Mouse (Mus musculus): ENCODE measurements at regions not wholly inside any gene's neighbourhood (a gene's known extent, or its start where the extent isn't known, plus 50 kb on each side); places are given as distances from the start of the nearest gene placed in this dataset.

DNA sequence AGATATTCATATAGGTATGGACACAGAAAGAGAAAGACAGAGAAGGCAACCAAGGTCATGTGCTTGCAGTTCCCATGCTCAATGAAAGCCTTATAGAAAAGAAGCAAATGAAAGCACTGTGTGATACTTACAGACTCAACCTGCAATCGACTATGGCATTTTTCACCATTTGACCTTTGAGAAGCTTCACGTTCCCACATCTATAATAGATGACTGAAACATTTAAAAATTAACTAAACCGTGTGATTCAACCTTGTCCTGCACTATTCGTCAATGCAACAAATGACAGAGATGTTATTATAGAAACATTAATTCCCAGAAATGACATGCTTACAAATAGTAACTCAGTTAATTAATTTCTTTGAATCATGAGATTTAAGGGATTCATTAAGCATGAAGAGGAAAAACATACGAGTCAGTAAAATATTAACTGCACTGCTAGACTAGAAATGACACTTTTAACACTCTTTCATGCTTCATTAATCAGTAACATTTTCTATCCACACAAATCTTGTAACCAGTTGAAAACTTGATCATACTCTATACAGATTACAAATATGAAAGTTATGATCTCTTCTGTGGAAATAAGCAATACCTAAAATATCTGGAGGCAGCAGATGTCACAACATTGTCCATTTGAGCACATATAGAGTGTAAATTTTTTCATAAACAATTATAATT, 545.2 kb upstream of the N6amt1 start:
- DNase-seq (ENCODE audit: low spot score) = no peak

DNA sequence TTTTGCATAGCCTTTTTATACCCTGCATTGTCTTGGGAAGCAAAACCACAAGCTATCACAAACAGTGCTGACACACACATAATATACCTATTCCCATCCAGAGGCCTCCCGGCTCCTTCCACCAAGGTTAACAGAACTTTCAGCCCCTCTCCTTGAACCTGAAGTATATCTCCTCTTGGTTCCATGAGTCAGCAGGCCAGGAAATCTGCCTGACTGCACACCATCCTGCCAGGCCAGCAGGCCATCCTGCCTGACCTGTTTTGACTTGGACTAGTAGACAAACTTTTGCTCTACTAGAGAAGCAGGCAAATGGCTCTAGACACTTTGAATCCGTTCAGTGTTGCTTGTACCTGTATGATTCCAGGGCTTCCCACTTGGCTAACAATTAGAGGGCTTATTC, 547.6 kb upstream of the N6amt1 start:
- no peak for DNase-seq (ENCODE audit: low spot score)

DNA sequence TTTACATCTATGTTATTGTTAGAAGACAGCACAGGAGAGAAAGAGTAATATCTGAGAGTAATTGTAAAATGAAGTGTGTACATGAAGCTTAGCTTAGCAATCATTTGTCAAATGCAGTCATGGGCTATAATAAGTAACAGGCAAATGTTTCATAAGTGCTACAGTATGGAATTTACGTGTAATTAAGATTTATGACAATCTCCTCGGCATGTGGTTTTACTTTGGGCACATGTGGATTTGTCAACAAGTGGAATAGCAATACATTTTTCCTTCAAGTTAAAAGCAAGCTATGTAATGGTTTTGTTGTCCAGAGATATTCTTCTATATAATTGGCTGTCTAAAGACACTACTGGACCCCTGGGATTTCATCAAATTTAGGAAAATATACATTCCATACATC, 577.9 kb upstream of the N6amt1 start:
- no peak for DNase-seq (ENCODE audit: low spot score)

DNA sequence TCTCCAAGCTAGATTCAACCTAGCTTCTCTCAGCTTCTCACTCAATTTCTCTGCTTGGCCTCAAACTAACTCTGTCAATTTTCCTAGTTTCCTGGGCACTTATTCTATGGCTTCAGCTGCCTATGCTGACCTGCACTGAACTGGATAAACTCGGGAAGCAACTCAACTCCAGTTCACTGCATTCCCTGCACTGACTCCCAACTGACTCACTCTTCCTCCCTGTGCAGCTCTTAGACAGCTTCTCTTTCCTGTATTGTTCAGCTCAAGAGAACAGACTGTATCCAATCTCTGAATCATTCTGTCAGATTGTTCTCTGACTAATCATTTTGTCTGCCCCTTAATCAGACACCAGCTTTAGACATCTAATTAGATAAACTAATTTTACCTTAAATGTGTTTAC, 581.4 kb upstream of the N6amt1 start:
- DNase-seq (ENCODE audit: low spot score) = no peak

DNA sequence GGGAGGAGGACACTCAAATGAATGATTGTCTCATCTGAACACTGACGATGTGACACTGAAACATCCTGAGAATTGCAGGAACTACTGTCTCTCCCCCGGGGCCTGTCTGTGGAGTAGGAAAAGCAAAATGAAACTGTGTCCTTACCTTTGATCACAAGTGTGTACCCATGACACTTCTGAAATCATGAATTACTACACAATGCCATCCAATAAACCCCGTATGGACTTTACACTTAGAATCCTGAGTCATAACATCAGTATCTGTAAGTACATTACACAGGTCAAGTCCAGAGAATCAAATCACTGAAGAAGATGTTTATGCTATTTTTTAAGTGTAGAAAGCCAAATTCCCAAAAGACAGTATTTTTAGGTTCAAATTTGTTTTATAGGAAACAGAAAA, 585.1 kb upstream of the N6amt1 start:
- no peak for DNase-seq (ENCODE audit: low spot score)

DNA sequence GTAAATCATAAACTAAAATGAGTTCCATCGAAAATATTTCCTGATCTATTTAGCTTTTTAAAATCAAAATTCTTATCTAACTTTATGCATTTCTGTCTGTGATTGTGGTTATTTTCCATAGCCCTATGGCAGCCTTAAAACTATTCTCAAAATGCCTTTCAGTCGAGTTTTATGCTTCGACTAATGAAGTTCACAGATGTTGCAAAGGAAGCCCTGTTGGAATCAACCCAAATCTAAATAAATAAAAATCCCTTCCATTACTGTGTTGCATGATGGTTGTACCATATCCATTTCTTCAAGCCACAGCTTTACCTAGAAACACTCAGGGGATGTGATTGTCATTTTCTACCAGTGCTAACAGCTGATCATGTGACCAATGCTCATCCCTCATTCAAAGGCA, 585.6 kb upstream of the N6amt1 start:
- no peak for DNase-seq (ENCODE audit: low spot score)

DNA sequence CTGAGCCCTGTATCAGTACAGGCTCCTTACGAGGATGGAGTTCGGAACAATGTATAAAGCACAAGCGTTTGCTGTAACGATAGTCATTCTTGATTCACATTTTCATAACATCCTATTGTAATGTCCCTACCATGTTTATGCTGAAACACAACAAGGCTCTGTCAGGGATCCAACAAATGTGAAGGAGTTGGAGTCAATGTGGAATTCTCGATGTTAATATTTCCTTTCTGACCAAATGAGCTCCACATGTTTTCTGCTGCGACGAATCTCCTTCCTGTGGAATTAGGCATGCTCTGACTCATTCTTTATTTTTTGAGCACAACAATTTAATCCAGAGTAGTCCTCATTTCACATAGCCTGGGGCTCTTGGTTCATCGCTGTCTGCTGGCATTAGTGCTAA, 588.0 kb upstream of the N6amt1 start:
- DNase-seq (ENCODE audit: low spot score) = no peak

DNA sequence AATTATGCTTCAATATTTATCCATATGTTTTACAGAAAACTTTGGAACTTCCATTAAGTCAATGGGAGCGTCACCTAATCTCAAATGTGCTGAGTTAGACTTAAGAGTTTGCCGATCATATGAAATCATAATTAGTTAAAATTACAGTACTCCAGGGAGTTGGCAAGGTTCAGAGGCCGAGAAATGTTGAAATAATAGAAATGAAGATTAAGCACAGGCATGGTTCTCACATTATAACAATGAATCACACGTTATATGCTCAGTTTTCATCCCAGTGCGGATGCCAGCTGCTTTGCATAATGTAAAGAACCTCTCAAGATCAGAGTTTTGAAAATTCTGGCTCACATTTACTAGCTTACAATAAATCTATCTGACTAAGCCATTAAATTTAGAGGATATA, 612.7 kb upstream of the N6amt1 start:
- no peak for DNase-seq (ENCODE audit: low spot score)

DNA sequence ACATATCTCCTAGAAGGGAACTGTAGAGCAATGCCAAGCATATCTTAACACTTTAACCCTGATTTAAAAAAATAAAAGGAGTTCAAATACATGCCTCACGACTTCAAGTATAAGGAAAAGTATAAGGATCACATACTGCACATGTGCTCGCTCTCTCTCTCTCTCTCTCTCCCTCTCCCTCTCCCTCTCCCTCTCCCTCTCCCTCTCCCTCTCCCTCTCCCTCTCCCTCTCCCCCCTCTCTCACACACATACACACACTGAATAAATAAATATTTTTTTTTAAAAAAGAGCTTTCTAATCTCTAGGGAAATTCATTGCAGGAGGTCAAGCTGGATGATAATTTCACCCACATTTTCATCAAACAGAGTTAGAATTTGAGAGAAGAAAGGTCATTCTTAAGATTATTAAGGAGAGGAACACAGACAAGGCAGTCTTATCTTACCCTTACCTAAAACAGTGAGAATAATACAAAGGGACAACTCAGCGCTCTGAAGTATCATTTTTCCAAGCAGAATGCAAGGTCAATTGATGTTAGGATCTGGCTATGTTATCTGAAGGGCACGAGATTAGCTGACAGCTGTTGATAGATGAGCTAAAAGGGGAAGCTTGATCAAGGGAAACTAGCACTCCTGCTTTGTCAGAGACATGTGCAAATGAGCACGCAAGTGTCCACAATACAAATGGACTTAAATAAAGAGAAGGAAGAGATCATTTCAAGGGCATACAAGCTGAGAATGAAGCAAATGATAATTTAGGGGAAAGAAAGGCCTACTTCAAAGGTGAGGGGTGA, 634.8 kb upstream of the N6amt1 start:
- DNase-seq (ENCODE audit: low spot score) = no peak

DNA sequence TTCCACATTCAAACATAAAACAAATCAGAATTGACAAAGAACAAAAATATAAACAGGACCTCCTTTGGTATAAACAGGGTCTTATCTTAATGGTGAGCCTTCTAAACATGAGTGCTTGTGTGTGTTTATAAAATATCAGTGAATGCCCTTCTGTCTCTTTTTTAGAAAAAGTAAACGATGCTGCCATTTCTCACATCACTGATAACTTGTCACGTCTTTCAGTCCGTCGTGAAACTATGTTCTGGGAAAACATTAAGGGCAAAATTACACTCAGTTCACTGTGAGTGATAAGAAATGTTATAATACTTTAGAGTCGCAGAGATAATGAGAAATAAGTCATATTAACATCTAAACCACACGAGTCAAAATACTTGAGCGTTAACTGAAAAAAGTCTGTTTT, 635.6 kb upstream of the N6amt1 start:
- DNase-seq (ENCODE audit: low spot score) = no peak

DNA sequence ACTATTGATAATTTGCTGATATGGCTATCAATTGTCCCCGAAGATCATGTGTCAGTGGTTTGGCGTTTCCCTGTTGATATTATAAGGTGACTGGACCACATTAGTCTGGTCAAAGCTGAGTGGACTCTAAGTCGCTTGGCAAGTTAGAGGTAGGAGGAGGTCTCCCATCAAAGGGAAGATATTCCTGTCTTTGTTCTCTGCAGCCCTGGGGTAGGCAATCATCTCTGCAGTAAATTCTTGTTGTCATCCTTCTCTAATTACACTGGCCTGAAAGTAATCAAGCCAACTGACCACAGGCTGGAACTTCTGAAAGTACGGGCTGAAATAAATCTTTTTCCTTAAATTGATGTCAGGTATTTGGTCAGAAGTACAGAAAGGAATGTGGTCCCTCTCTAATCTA, 652.3 kb upstream of the N6amt1 start:
- DNase-seq (ENCODE audit: low spot score) = no peak

DNA sequence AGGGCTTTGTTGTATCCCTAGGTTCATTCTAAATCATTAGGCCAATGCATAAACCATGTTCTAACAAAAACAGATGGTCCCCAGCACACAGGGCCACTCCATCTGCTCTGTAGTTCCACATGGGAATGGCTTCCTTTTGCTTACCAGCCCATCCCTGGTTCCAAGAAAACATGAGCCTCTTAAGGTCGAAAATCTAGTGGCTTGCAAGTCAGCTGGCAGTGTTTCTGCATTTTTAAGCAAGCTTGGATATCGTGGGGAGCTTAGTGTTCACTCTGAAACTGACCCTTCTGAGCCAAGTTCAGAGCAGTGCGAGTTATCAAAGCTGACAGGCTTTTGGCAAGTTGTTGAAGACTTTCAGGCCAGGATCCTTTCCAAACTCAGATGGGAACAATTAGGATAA, 659.5 kb upstream of the N6amt1 start:
- peak; percentile 33 for DNase-seq (ENCODE audit: low spot score)

DNA sequence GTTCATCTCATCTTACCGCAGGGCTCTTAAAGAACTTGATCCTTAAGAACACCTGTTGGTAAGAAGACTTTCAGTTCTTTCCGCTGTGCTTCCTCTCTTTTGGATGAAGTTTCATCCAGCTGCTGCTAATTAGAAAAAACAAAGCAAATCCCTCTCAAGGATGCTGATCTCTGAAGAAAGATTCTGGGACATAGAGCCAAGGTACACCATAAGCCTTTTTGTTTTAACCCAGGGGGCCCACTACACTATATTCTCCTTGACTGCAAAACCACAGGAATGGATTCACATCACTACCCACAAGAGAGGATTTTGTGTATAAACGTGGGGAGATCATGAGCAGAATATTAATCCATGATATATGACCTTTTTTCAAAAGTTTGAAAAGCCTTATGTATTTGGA, 694.8 kb upstream of the N6amt1 start:
- no peak for DNase-seq (ENCODE audit: low spot score)

DNA sequence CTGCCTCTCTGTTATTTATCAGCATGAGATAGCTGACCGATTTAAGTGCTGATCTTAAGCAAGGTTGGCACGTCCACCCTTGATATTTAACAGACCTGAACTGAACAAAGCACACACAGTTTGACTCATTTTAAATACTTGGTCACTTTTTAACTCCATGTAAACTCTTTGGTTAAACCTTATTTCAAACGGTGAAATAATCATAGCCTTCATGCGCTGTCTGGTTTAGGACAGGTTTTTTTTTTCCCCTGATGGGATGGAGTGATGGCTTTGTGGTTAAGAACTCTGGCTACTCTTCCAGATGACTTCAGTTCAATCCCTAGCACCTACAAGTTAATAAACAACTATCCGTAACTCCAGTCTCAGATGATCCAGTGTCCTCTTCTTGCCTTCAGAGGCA, 706.7 kb upstream of the N6amt1 start:
- DNase-seq (ENCODE audit: low spot score) = no peak

DNA sequence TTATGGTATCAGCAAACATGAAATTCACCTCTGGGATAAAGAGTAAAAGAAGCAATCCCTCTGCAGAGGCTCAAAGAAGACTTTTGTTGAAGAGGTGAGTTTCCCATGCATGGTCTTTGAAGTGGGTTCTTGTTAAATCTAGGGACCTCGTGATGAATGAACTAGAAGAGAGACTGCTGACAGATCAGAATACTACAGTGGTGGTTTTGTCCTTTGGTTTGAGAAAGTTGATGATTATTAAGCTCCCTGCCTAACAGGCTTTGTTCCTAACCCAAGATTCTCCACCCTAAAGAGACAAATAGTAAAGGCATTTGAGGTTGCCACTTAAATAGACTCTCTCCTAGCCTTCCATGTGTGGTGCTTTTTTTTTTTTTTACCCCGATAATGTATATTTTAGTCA, 707.2 kb upstream of the N6amt1 start:
- DNase-seq (ENCODE audit: low spot score) = no peak

DNA sequence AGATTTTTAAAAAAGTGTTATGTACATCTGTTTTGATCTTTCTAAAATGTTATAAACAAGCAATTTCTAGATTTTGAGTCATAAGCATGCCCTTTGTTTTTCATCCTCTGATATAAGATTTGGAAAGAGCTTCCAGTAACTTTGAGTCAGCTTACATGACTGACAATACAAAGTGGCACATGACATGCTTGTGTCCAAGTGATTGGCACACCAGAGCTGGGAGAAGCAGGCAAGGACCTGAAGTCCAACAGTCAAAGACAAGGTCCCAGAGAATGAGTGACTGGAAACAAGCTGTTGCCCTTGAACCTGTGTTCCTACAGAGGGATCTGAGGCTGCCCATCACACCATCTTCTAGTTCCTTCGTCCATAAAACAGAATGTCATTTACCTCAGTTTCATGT, 708.5 kb upstream of the N6amt1 start:
- no peak for DNase-seq (ENCODE audit: low spot score)

DNA sequence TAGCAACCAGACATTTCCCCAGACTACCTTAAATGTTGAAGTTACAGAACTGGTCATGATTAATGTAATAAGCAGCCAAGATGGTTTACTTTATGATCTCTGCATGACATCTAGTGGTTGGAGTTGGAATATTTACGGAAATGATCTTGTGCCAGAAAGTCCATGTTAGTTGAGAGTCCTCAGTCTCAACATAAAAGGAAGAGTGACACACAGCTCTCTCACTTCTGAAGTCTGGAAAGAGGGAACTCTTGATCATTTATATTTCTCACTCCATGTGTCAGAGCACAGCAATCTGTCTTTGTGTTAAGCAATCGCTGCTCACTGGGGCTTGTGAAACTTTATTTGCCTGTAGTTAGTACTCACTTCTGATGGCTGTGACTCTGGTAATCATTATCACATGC, 709.1 kb upstream of the N6amt1 start:
- DNase-seq (ENCODE audit: low spot score) = peak; percentile 55

DNA sequence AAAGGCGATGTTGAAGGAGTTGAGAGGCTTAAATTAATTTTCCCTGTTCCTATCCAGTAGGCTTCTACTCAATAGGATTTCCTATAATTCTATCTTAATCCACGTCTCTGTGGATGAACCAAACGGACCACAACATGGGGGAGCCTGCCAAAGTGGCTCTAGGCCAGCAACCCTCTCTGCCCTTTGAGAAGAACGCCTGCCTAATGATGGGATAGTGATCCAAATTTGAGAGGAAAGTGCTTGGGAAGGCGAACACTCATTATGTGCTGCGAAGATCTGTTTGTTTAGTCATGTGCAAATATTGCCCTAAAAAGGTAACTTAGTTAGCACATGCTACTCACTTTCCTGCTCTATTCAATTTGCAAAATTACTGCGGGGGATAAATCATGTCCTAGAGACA, 702.5 kb upstream of the Adamts5 start:
- DNase-seq (ENCODE audit: low spot score) = no peak

DNA sequence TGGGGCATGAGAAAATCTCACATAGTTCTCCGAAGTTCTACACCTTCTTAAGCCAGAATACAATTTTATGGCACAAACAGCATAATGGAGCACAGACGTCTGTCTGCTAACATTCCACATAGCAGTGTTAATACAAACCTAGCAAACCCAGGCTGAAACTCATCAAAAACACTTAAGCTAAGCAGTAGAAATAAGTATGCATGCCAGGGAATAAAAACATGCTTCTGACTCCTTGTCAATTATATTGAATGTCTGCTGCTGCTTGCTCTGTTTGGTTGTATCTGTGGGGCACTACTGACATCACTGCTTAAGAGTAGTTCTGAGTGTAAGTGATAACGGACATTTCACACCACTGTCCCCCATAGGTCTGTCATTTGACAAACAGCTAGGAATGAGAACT, 693.4 kb upstream of the Adamts5 start:
- no peak for DNase-seq (ENCODE audit: low spot score)

DNA sequence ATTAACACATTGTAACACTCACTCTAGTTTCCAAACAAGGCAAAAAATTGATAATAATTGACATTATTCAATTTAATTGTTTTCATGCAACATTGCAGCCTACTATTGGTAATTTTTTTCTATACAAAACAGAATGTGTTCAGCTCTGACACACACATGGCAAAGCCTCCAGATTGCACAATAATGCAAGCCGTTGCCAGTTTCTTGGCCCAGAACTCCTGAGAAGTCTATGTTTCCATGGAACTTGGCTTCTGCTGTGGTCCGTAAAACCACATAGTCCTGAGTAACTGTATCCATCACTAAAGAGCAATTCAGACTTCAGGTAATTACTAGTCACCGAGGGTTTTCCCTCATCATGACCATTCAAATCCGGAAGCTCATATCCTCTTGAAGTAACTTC, 684.4 kb upstream of the Adamts5 start:
- DNase-seq (ENCODE audit: low spot score) = no peak

DNA sequence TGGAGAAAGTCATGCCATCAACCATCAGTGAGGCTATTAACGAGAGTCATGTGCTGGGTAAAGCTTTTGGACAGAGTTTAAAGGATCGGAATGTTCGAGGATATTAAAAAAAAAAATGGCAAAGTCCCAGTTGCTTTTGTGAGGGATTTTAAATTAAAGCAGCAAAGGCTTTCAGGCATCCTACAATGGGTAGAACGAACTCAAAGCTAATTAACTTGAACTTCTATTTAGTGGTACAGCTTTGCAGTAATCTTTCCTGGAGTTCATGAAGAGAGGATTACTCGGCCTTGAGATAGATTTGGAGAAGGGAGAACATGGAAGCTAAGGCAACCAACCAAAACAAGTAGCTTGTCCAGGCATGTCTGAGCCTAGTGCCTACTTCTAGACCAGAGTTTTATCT, 676.7 kb upstream of the Adamts5 start:
- DNase-seq (ENCODE audit: low spot score) = no peak

DNA sequence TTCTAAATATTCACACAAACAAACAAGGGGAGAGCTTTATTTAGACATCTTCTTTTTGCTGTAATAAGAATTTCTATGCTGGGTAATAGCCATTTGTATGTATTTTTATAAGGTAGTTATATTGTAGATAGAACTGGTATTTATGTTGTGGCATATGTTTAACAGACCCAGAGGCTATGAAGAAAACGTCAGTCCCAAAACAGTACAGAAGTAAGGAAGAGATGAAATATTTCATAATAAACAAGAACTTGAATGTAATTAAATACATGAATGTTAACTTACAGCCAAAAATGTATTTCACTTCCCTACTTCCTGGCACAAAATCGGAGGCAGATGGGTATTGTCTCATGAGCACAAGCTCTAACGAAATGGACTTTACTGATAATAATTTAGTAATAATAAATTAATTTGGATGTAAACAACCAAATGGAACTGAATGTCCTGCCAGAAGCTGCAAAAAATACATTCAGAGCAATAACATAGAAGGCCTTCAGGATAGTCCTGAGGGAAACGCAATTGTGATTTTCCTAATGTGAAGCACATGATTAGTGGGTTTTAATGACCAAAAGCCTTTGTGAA, 645.9 kb upstream of the Adamts5 start:
- DNase-seq (ENCODE audit: low spot score) = no peak

DNA sequence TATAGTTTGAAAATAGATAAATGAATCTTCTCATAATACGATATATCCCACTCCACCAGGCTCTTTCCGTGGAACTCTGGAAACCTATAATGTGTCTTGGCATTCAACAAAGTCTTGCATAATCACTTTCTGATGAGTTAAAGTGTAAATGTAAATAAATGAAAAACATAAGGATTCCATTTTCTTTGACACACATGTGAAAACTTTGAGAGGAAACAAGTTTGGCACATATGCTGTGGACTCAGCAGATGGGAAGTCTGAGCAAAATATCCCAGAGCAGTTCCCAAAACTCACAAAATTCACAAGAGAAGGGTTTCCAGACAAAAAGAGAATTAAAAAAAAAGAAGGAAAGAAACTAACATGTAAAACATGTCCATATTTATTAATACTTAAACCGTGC, 645.3 kb upstream of the Adamts5 start:
- no peak for DNase-seq (ENCODE audit: low spot score)

DNA sequence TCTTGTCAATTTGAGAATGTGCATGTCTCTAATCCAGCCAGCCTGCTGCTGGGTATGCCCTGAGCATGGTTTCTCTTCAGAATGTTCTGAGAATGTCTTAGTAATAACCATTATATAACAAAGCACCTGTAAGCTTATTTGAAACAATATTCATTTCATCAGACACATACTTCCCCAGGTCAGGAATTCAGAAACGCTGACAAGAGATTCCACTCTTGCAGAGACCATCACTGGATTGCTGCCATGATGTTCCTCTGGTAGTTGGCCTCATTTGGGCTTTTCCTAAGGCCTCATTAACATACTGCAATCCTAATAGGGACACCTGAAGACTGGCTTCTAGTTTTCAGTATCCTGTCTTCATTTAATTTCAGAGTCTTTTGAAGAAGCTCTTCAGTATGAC, 642.5 kb upstream of the Adamts5 start:
- DNase-seq (ENCODE audit: low spot score) = no peak

All from ovary, postnatal 14 days (tissue).